Mouse (Mus musculus): ENCODE results near the gene Mpzl3.
A peak's percentile ranks its signal among the peaks of the same experiment; 100 is the strongest.

The Mpzl3 gene

DNA sequence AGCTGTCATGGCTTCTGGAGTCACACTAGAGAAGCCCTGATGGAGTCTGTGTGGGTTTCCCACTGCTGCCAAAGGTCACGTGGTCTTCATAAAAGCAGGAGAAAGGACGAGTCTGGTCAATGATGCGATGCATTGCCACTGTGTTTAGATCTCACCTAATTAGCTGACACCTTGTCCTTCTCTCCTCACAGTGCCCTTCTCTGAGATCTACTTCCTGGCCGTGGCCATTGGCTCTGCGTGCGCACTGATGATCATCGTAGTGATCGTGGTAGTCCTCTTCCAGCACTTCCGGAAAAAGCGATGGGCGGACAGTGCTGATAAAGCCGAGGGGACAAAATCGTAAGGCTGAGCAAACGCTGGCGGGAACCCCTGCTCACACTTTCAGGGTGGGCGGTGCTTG is 8.0 kb upstream of the Mpzl3 start:
- no peak for DNase-seq

DNA sequence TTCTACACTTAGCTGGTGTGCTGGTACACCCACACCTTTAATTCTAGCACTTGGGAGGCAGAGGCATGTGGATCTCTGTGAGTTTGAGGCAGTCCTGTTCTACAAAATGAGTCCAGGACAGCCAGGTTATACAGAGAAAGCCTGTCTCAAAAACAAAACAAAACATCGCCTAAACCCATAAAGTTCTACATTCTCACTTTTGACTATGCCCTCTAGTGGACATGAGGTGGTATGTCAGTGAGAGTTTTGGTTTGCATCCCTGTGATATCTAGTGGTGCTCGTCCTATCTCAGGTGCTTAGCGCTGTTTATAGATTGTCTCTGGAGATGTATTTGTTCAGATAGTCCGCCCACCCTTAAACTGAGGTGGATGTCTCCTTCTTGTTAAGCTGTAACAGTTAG is 6.5 kb upstream of the Mpzl3 start:
- DNase-seq: peak in 1 of 2 experiments; percentile 30

DNA sequence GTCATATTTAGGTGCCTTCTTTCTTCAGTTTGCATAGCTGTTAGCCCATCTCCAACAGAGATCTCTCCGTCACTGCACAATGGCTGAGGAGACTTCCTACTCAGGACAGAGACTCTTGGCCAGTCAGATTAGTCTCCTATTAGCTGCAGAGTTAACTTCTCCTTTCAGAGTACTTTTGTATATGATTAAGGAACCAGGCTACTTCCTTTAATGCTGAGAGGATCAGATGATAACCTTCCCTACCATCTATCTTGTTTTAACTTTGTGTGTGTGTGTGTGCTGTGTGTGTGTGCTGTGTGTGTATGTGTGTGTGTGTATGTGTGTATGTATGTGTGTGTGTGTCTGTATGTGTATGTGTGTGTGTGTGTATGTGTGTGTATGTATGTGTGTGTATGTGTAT is 5.3 kb upstream of the Mpzl3 start:
- DNase-seq: no peak

DNA sequence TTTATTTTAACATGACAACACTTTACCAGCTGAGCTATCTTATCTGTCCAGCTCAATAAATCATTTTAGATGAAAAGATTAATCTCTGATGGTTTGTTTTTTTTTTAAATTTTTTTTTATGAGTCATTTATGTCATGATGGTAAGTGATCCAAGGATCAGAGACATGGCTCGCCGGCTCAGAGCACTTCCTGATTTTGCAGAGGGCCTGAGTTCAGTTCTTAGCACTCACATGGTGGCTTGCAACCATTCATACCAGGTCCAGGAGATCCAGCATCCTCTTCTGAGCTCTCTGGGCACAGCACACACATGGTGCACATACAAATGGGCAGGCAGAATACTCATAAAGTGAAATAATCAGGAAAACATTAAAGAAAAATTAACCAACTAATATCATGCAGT is 4.7 kb upstream of the Mpzl3 start:
- DNase-seq: no peak

DNA sequence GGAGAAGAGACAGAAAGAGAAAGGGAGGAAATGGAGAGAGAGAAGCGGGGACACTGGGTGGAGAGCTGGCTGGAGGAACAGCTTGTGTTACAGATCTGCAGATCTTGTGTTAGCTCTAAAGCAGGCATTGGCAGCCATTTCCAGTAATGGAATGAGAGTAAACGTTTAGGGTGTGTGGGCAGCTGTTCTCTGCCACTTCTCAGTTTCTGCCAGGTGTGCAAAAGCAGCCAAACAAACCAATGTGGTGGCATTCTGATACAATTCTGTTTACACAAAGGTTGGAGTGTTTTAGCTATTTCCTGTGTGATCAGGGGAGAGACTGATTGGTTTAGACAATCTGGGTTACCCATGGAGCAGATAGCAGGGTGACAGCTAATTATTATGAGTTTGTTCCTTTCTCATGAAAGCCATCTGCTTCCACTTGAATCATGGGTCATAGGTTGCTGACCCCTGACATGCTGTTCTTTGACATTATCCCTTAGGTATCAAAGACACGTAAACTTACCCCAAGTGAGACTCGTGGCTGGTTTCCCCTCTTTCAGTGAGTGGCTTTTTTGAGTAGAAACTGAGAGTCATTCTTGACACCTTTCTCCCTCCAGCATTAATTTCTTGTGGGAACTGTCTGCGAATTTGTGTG is 3.4 kb downstream of the Mpzl3 start:
- DNase-seq: no peak

DNA sequence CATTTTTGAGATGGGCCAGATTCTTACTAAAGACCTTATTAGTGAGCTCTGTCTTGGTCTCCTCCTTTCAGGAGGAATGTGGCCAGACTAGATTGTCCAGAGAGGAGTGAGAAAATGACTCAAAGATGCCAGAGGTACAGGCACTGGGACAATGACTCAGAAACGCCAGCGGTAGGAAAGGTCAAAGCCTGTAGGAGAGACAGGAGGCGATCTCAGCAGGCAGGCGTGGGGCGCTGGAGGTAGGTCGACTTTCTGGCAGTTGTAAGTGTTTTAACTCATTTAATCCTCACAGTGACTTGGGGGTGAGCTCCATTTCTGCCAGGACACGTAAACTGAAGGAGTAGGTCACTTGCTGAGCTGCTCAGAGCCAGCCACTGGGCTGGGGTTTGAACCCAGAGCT is 5.2 kb downstream of the Mpzl3 start:
- DNase-seq: no peak

DNA sequence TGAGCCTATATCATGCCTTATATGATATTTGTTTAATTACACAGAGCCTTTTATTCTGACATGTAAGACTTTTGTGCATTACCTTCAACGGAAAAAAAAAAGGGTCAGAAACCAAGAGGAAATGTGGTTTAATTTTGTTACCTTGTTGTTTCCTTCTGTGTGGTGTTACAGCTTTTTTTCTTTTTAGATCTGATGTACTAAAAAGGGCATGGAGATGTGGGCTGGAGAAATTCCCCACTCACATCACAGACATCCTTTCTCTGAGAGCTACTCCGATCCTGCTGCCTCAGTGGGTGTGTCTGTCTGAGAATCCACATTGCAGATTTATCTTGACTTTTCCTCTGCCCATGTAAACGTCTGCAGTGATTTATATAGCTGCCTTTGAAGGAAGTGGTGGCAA is 7.7 kb downstream of the Mpzl3 start:
- DNase-seq: no peak

DNA sequence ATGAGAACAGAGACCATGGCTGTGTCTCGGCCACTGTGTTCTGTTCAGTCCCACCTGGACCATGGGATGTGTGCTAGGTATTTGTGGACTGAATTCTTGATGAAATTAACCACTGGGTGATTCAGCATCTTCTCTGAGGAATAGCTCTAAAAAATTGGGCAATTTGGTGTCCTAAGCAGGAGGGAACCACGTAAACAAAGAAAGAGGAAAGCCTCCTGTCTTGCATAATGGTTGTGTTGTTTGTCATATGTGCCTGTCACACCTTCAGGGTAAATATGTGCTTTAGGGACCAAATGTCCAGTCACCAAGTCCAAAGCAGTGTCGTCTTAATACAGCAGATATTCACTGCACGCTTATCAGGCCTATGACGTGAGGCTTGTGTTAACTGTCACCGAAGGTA is 9.4 kb downstream of the Mpzl3 start:
- DNase-seq: no peak

DNA sequence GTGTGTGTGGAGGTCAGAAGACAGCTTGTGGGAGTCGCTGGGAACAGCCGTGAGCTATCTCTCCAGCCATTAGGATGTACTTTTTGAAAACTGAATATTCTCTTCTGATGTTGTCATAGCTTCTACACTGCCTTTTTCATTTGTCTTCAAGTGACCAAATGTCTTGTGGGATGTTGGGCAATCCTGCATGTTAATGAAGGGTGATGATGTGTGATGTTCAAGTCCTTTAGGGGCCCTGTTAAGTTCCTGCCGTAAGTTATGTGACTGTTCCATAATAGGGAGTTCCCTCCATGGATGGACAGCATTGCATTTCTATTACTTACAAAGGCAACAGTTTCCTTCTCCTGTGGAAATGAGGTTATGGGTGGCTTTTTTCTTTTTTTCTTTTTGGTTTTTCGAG is 11.7 kb downstream of the Mpzl3 start:
- DNase-seq: no peak

DNA sequence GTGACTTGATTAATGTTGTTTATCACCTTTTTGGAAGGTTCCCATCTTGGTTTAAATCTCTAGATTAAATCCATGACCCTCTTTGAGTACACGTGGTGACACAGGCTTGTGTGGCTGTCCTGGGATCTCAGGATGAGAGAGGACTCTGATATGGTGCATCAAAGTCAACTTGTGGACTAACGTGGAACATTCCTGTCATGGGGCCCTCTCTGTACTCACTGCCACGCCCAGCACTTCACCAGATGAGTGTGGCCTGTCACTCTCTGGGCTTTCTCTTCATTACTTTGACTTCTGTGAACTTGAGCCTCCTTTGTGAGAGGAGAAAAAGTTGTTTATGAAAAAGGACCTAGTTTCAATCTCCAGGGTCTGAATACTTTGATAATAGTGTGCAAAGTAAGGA is 16.8 kb downstream of the Mpzl3 start:
- no peak for DNase-seq

DNA sequence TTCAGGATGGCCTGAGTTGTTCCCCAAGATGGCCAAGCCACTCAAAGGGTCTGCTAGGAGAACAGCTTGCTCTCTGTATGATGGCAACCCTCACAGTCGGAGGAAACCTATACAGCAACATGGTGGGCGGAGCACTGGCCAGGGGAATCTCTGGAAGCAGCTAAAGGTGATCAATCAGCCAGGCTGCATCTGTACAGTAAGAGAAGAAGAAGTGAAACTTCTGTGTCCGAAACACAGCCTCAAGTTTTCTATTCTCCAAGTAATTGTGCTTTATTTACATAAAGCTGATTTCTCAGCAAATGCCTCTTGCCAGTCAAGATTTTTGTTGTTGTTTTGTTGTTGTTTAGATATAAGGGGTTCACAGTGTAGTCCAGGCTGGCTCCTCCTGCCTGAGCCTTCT is 22.9 kb downstream of the Mpzl3 start:
- DNase-seq: no peak

DNA sequence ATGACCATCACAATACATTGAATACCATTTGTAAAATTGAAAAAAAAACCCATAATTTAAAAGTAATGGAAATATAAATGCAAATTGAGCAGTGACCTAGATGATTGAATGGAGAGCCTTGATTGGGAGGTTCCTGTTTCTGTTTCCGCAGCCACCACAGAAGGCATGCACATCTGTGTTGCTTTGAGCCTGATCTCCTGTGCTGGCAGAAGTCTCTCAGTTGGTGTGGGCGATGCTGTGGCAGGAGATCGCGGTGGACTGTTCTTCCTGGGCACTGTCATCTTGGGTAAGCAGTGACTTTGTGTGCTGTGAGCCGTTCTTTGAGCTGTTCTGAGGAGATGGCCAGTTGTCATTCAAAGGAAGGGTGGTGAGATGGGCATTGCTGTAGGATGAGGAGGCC is 24.0 kb downstream of the Mpzl3 start, which contains the start of gene Jaml:
TSS of gene Jaml (plus strand) at position 173 of the 400 bp plus-strand sequence.
- peak; percentile 10 to 25 for DNase-seq

DNA sequence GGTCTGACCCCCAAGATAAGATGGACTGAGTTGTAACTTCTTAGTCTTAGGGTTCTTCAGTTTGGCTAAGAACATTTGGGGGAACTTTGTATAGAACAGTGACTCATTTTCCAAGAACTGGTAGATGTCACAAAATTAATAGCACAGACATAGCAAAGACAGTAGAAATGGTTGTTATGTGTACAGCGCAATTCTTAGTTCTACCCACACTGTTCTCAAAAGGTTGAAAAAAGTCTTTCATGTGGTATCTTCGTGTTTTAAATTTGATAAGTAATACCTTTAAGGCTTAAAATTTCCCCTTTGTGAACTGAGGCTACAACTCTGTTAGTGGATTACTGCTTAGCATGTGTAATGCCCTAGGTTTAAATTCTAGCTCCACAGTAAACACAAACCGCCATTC is 28.1 kb downstream of the Mpzl3 start:
- DNase-seq: no peak

DNA sequence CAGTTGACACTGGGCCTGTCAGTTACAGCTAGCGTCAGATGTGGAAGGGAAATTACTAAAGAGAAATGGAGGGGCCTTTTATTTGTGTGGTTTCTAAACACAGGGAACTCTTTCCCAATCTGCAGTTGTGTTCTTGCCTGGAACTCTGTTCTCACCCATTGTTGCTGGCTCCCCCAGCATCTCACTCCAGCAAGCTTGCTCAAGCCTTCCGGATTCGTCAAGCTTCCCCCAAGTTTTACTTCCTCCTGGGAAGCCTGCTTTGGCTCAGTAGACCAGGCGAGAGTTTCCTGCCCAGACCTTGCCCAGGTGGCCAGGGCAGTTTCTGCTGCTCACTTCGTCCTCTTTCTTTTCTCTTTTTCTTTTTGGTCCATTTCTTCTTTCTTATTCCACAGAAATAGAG is 29.6 kb downstream of the Mpzl3 start:
- peak in 1 of 2 experiments; percentile 8 for DNase-seq

DNA sequence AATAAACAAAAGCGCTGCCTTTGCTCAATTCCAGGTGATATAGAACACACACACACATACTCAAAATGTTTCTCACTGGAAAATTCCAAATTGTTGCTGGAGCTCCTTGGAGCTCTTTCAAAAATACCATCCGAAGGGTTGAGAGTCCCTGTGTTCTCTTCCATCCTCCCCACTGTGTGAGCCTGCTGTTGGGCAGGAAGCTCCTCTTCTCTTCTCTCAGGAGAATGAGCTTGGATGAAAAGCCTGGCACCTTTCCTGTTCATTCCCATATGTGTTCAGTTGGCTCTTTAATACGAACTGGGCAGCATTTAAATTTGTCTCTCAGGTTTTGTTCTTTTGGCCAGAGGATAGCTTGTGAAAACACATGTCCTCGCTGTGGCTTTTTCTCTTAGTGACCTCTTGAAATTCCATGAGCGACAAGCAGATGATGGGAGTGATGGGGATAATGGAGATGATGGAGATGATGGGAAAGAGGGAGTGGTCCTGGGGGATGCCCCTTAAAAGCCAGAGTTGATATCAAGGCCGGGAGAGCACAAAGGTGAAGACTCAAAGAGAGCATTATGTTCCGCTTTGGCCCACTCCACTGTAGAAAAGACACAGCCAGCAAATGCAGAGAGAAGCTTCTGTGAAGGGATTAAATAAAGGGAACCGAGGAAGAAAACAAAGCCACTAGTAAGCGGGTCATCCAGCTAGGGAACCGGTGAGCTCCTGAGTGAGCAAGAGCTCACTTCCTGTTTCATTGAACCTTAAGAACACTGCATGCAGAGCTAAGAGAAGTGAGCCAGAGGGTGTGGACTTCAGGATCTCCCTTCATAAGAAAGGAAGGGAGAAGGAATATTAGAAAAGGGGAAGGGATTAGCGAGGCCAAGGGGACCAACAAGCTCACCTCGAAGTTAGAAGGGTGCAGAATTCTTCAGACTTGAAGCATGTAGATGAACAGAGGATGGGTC is 31.0 kb downstream of the Mpzl3 start:
- no peak for DNase-seq

DNA sequence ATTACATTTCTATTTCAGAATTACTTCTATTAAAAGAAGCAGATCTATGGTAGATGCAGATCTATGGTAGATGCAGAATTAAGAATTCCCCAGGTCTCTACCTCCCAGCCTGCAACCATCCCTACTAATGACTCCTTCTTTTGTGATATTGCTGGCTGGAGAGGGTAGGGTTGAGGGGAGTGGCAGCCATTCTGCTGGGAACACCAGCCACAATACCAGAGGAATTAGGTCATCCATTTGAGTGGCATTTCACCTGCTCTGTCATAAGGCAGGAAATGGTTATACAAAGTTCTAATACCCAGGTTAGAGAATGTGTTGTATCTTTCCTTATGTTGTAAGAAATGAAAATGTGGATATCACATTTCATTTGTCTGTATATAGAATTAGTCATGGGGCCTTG is 33.1 kb downstream of the Mpzl3 start:
- DNase-seq: no peak

DNA sequence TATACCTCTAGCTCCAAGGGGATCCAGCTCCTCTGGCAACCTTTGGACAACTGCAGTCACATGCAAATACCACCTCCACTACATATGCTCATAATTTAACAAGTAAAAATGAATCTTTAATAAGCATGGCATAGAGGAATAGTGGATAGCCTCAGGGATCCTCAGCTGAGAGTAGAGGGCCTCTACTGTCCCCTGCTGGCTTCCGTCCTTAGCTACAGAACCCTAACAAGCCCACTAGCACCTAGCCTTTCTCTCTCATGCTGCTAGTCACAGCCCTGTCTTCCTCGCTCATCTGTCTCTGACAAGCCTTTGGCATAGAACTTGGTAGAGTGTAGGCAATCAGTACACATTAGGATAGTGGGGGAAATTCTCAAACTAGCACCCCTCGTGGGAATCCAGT is 35.8 kb downstream of the Mpzl3 start:
- DNase-seq: no peak

DNA sequence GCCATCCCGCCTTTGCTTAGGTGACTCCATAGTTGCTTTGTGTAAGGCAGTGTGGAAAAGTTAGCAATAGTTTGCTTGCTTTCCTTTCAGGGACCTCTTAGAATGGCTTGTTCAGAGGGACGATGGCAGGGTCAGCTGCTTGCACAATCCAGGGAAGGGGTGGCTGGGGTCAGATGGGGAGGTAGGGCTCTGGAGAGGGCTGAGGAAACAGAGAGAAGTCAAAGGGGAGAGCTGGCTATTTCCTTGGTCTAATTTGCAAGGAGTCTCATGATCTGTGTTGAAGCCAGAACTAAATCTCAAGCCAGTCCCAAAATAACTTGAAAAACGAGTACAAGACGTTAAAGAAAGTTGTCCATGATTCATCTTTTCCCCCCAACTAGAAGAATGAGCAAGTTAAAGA is 37.7 kb downstream of the Mpzl3 start:
- DNase-seq: peak in 1 of 2 experiments; percentile 9

DNA sequence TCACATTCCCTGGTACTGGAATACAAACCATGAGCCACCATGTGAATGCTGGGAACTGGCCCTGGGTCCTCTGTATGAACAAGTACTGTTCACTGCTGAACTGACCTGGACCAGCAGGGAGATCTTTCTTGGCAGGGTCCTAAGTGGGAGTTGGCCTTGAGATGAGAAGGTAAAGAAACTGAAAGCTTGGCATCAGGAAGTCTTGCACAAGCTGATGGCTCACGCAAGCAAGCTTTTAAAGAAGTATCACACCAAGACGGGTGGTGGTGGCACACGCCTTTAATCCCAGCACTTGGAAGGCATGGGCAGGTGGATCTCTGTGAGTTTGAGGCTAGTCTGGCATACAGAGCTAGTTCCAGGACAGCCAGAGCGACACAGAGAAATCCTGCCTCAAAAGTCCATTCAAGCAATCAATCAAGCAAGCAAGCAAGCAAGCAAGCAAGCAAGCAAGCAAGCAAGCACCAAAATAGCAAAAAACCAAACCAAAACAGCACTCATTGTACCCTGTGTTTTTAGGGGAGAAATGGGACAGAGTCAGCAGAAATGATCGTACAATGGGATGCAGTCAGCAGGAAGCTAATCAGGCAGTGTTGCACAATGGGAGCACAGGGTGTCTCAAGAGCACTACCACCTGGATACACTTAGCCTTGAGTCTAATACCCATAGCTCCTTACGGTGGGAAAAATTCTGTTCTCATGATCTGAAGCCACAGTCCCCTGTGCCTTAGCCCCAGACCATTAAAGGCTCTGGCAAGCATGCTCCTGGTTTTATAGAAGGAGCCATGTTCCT is 40.4 kb downstream of the Mpzl3 start:
- DNase-seq: peak; percentile 38 to 64

DNA sequence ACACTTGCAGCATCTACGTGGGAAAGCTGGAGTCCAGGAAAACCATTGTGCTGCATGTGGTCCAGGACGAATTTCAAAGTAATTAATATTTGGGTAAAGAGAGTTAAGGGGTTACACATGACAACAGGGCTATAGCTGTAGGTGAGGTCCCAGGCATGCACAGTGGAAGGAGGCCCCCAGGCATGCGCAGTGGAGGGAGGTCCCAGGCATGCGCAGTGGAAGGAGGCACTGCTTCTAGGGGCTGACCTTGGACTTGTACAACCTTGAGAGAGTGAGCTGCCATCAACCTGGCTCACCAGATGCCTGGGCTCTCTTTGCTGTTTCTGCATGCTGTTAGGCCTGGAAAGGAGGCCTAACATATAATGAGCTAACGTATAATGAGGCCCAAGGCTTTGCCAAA is 42.9 kb downstream of the Mpzl3 start:
- no peak for DNase-seq

DNA sequence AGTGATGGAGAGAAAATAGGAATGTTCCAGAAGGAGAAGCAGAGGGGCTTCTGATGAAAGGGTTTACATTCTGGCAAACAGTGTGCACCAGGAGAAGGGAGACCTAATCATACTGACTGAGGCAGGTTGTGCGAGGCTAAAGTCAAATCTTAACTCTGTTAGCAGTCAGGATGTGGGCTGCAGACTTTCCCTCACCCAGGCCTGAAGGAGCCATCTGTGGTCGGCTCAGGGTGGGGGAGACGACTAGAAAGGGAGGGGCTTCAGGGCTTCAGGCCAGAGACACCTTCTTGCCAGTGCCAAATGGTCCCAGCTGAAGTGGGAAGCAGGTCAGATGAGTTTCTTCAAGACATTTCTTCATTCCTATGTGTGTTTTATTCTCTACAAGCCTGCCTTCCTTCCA is 43.4 kb downstream of the Mpzl3 start:
- no peak for DNase-seq

DNA sequence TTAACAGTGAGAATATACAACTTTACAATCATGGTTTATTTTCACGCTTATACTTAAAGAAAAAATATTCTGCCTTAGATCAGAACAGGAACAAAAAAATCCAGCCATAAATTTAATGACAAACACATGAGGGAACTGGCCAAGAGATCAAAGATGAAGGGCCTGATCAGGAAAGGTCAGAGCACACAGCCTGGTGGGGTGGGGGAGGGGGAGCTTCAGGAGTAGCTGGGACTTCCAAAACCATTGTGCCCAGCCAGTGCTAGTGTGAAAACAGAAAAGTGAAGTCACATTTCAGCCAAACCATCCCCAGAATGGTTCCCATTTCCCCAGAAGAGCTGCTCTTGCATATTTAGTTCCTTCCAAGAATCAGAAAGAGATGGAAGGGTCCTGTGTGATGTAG is 47.5 kb downstream of the Mpzl3 start:
- DNase-seq: no peak

DNA sequence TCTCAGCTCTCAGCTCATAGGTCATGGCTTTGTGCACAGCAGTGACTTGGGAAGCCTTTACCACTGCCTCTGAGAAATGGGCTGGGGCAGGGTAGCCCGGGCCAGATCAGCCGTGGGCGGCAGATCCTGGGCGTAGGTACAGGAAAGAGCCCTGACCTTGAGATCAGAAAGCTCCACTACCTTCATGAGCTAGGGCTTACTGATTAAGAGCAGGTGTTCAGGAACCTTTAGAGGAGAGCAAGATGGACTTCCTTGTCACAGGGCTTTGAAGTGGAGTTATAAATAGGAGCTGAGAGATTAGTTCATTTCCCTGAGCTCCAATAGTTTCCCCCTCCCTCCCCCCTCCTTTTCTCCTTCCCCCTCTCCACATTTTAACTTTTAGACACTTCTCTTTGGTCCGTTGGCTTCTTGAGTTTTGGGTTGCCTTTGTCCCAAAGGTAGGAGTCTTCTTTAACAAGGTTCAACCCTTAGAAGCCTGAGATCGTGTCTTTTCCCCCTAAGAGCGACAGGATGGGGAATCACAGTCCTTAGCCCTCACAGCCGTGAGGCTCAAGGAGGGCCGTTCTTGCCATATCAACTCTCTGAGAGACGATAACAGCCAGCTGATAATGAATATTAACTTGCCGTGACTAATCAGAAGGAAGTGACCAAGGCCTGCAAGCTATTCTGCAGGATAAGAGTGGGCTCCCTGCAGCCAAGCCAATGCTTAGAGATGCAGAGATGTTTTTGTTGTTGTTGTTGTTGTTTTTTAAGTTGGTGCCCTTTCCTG is 48.4 kb downstream of the Mpzl3 start:
- no peak for DNase-seq
